Mouse (Mus musculus) liver, embryonic 16.5 days (tissue): ENCODE measurements at regions not wholly inside any gene's neighbourhood (a gene's known extent, or its start where the extent isn't known, plus 50 kb on each side); places are given as distances from the start of the nearest gene placed in this dataset.
A peak's percentile ranks its signal among the peaks of the same experiment; 100 is the strongest.
"Not testable (repeated sequence)": the region's sequence is repeated elsewhere in the genome, so short reads cannot be mapped to it uniquely, and the experiment has no call there.

ENCODE experiments used
- ATAC-seq: fragments of 200-750 bp; cut with Nextera tagmentation; 2 replicates; pipeline ENCODE4 v1.8.0; 2017; ENCODE audit warnings: low read depth, mild to moderate bottlenecking, moderate number of reproducible peaks, moderate library complexity
- H3K27ac ChIP-seq: fragments of 300-500 bp; sonication (generic); 2 replicates; pipeline ENCODE4 v1.5.1; 2014; ENCODE audit warnings: mild to moderate bottlenecking, low read length
- H3K27me3 ChIP-seq: fragments of 300-500 bp; sonication (generic); 2 replicates; pipeline ENCODE4 v1.6.1; 2014; ENCODE audit warnings: low read depth, low read length, mixed read lengths; ENCODE audit not compliant: control insufficient read depth, insufficient read depth
- H3K36me3 ChIP-seq: fragments of 300-500 bp; sonication (generic); 2 replicates; pipeline ENCODE4 v1.6.1; 2014; ENCODE audit warnings: mild to moderate bottlenecking; ENCODE audit not compliant: control insufficient read depth, insufficient read depth
- H3K4me1 ChIP-seq: fragments of 300-500 bp; sonication (generic); 2 replicates; pipeline ENCODE4 v1.6.1; 2014; ENCODE audit warnings: low read depth, low read length, mixed read lengths; ENCODE audit not compliant: control insufficient read depth
- H3K4me2 ChIP-seq: fragments of 300-500 bp; sonication (generic); 2 replicates; pipeline ENCODE4 v1.6.1; 2014; ENCODE audit warnings: low read depth, low read length, mixed read lengths
- H3K4me3 ChIP-seq: fragments of 300-500 bp; sonication (generic); 2 replicates; pipeline ENCODE4 v1.5.1; 2014; ENCODE audit warnings: low read depth, mild to moderate bottlenecking, low read length
- H3K9ac ChIP-seq: fragments of 300-500 bp; sonication (generic); 2 replicates; pipeline ENCODE4 v1.6.1; 2014; ENCODE audit warnings: low read depth, low read length
- H3K9me3 ChIP-seq: fragments of 300-500 bp; sonication (generic); replicated peaks from 2 replicates; pipeline ENCODE4 v1.6.1; 2016; ENCODE audit warnings: low read length; ENCODE audit not compliant: control insufficient read depth
- WGBS: fragments of 180-500 bp; shearing (Covaris S2); extraction: QIAGEN DNeasy Blood & Tissue Kit; methylation state at CpG from one replicate; pipeline ENCODE4 v1.1.7; 2014; ENCODE audit not compliant: insufficient replicate concordance; 5-methylcytosine and 5-hydroxymethylcytosine counted together

GRCm38 (mm10) chr5:148805030-148805429, 124.1 kb downstream of the Katnal1 start:
- WGBS: 14% methylated on average over 3 of the region's 3 CpGs
- no peak overlapping the region for H3K27ac ChIP-seq

DNA sequence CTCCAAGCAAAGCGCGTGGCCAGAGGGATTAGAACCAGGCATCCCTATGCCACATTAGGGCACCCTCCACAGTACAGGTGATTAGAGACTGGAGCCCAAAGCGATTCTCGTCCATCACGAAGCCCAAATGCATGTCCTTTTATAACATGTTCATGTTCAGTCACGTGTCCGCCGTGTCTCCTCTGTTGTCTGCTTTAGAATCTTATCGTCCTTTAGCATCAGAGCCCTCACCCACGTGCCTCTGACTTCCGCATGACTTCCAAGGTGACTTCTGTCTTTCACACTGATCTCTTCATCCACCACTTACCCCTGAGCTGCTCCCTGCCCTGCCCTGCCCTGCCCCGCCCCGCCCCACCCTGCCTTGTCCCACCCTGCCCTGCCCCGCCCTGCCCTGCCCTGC, 125.3 kb downstream of the Katnal1 start:
- no peak overlapping the region for H3K4me3 ChIP-seq
- H3K36me3 ChIP-seq: no peaks in the 10 kb centered on the region
- no peaks in the 10 kb centered on the region for H3K27me3 ChIP-seq
- ATAC-seq: no peak
- 71% methylated on average over 13 of the region's 14 CpGs for WGBS
- H3K4me1 ChIP-seq: peaks cover 7% of the 10 kb centered on the region
- H3K9ac ChIP-seq: no peak overlapping the region
- no peak overlapping the region for H3K4me2 ChIP-seq
- no peaks in the 10 kb centered on the region for H3K9me3 ChIP-seq
- H3K27ac ChIP-seq: no peak overlapping the region

More at GRCm38 (mm10) chr5:148805030-148805429, 124.1 kb downstream of the Katnal1 start:
- Histone ChIP-seq H3K9ac (no peak overlapping the region), H3K27me3 (no peaks in the 10 kb centered on the region), H3K4me2 (no peak overlapping the region), H3K9me3 (no peaks in the 10 kb centered on the region), H3K4me1 (peaks cover 9% of the 10 kb centered on the region), H3K36me3 (no peaks in the 10 kb centered on the region), H3K4me3 (no peak overlapping the region)
- no peak for ATAC-seq

DNA sequence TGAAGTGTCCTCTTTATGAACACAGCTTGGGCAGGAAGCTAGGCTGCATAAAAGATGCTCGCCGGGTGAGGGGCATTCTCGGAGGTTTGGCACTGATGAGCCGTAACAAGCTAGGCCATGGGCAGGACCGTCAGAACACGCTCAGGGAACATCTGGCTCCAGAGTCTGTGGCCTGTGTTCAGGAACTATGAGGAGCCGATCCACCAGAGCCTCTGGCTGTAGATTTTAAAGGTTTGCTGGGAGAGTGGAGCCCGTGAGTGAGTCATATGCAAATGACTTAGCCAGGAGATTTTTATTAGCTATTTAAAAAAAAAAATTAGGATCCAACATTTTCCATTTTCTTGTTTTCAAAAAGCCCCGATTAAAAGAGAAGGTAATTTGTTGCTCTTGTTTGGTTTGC, 126.4 kb downstream of the Katnal1 start:
- no peak overlapping the region for H3K9ac ChIP-seq
- H3K27me3 ChIP-seq: no peaks in the 10 kb centered on the region
- peaks cover 6% of the 10 kb centered on the region for H3K4me1 ChIP-seq
- H3K4me3 ChIP-seq: no peak overlapping the region
- no peak overlapping the region for H3K27ac ChIP-seq
- H3K4me2 ChIP-seq: no peak overlapping the region
- H3K36me3 ChIP-seq: no peaks in the 10 kb centered on the region
- no peaks in the 10 kb centered on the region for H3K9me3 ChIP-seq
- WGBS: 70% methylated on average over 9 of the region's 9 CpGs
- no peak for ATAC-seq

DNA sequence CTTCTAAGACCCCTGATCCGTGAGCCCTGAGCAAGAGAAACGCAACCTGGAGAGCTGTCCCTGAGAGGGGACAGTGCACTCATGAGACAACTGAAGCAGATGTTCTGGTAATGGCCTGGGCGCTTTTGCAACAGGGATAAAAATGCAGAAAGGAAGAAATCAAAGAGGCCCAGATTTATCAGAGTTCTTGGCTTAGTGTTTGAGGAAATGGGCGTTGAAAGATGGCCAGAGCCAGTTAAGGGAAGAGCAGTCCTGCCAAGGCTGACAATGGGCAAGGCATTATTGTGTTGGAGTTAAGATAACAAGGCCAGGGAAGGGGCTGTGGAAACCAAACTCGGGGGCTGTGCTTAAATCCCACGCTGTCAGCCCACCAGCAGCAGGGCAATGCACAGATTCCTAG, 130.6 kb downstream of the Katnal1 start:
- no peak for ATAC-seq
- H3K4me3 ChIP-seq: no peak overlapping the region
- no peaks in the 10 kb centered on the region for H3K9me3 ChIP-seq
- peaks cover under 1% of the 10 kb centered on the region for H3K4me1 ChIP-seq
- H3K27me3 ChIP-seq: no peaks in the 10 kb centered on the region
- no peak overlapping the region for H3K27ac ChIP-seq
- H3K9ac ChIP-seq: no peak overlapping the region
- no peak overlapping the region for H3K4me2 ChIP-seq
- 41% methylated on average over 6 of the region's 6 CpGs for WGBS
- no peaks in the 10 kb centered on the region for H3K36me3 ChIP-seq

GRCm38 (mm10) chr5:148796072-148796471, 133.0 kb downstream of the Katnal1 start:
- 12% methylated on average over 4 of the region's 4 CpGs for WGBS
- Histone ChIP-seq H3K4me3 (no peak overlapping the region), H3K36me3 (no peaks in the 10 kb centered on the region), H3K4me2 (no peak overlapping the region), H3K9me3 (no peaks in the 10 kb centered on the region), H3K9ac (no peak overlapping the region), H3K27me3 (no peaks in the 10 kb centered on the region), H3K27ac (no peak overlapping the region), H3K4me1 (peaks cover 2% of the 10 kb centered on the region)
- no peak for ATAC-seq

GRCm38 (mm10) chr5:148794465-148794864, 134.7 kb downstream of the Katnal1 start:
- Histone ChIP-seq H3K9ac (no peak overlapping the region), H3K27me3 (no peaks in the 10 kb centered on the region), H3K4me1 (peaks cover 2% of the 10 kb centered on the region), H3K4me3 (no peak overlapping the region), H3K27ac (no peak overlapping the region), H3K36me3 (no peaks in the 10 kb centered on the region), H3K4me2 (no peak overlapping the region), H3K9me3 (no peaks in the 10 kb centered on the region)
- 22% methylated on average over 15 of the region's 15 CpGs for WGBS
- peak; percentile 17; the same call in 1 of the 2 replicates for ATAC-seq

DNA sequence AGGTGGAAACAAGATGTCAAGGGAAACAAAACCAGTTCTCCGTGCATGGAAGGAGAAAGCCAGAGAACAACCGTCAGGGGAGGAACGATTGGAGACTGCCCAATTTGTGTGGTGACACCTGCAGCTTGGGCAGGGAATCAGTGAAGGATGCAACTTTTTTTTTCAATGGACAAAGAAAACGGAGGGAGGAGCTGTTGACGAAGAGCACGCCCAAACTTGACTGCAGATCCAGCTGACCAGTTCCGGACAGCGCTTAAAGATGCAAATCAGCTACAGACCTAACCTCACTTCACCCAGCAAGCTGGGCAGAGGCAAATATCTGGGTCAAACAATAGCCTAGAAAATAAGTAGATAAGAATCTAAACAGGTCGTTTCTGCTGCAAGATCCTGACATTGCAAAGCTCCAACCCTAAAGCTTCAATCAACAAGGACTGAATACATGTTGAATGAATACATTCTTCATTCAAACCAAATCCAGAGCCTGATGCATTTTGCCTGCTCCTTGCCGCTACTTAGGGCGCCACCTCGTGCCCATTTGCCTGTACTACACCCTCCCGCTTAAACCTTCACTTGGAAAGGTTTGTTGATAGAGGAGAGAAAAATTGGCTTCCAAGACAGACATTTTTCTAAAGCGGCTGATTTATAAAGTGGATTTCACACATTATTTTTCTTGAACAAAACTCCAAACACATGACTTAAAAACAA, 136.2 kb downstream of the Katnal1 start:
- Histone ChIP-seq H3K4me1 (peaks cover 2% of the 10 kb centered on the region), H3K36me3 (no peaks in the 10 kb centered on the region), H3K9me3 (no peaks in the 10 kb centered on the region), H3K4me3 (no peak overlapping the region), H3K9ac (no peak overlapping the region), H3K4me2 (no peak overlapping the region), H3K27ac (no peak overlapping the region), H3K27me3 (no peaks in the 10 kb centered on the region)
- ATAC-seq: no peak
- 12% methylated on average over 14 of the region's 14 CpGs for WGBS

DNA sequence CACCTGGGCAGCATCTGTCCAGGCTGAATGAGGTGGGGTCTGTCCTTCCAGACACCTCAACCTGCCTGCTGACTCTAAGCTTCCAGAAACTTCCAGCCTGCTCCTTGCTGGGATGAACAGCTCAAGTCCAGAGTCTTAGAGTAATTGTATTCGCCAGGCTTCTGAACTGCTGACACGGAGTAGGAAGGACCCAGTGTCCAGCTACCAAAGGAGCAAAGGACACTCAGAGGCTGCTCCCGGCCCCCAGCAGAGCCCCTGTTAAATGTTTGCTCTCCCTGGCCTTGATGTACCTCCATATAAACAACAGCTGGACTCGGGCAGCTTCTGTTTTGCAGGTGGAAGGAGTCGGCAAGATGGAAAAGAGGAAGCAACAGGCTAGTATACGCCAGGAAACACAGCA, 137.5 kb downstream of the Katnal1 start:
- Histone ChIP-seq H3K9me3 (no peaks in the 10 kb centered on the region), H3K27ac (no peak overlapping the region), H3K4me3 (no peak overlapping the region), H3K36me3 (no peaks in the 10 kb centered on the region), H3K4me1 (peaks cover 2% of the 10 kb centered on the region), H3K4me2 (no peak overlapping the region), H3K9ac (no peak overlapping the region), H3K27me3 (no peaks in the 10 kb centered on the region)
- no peak for ATAC-seq
- whole genome bisulfite sequencing: 30% methylated on average over 6 of the region's 6 CpGs

DNA sequence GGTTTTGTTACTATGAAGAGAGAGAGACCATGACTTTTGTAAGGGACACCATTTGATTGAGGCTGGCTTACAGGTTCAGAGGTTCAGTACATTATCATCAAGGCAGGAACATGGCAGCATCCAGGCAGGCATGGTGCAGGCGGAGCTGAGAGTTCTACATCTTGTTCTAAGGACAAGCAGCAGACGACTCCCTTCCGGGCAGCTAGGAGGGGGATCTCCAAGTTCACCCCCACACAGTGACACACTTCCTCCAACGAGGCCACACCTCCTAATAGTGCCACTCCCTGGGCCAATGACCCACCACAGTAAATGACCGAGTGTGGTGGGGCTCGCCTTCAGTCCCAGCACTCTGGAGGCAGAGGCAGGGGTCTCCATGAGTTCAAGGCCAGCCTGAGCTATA, 138.8 kb downstream of the Katnal1 start:
- not testable (repeated sequence) for H3K27ac ChIP-seq, H3K9me3 ChIP-seq, H3K9ac ChIP-seq, H3K4me1 ChIP-seq, H3K27me3 ChIP-seq, H3K36me3 ChIP-seq, H3K4me2 ChIP-seq, ATAC-seq, H3K4me3 ChIP-seq
- 47% methylated on average over 6 of the region's 6 CpGs for WGBS
